Mouse (Mus musculus) cerebellum, adult 9-11 months (tissue): ENCODE results near the gene Hrh1.

Experiments
- DNase-seq: peaks from one replicate; pipeline ENCODE4 v3.0.0; 2022

Hrh1 gene

DNA sequence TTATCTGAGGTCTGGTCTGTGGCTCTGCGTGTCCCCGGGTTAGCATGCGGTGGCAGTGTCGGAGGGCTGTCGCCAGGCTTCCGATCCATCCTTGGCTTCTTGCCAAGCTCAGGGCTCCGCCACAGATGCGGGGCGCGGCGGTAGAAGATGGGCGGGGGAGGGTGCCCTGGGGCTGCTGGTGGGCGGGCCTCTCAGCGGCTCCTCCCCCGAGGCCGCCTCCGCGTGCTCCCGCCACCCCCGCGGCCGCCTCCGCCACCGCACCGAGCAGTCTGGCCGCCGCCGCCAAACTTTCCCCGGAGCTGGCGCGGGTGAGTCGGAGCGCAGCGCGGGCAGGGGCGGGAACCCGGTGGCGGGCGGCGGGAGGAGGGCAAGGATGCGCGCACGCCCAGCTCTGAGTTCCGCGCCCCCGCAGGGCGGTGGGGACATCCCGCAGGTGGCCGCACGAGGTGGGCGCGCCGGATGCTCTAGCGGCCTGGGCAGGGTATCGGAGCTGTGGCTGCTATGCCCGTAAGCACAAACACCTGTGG lies at the start of gene Hrh1:
Hrh1 (plus strand) TSS at position 246 of the 527 bp plus-strand sequence.
- peak; percentile 11 for DNase-seq

DNA sequence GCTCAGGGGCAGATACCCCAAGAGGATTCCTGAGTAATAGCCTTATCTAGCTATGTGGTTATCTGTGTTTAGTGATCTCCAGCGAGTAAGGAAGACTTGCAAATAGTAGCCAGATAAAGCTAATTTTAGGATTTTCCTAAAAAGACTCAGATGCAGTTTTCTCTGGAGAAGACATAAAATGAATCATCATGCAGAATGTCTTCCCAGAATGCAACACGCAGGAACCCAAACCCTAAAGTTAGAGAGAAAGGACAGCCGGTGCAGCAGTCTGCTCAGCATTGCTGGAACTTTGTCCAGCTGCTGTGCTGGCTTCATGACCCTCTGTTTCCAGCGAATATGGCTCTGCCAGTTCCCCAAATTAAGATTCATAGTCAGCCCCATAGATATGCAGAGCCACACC lies 43.1 kb upstream of the Hrh1 start:
- no peak for DNase-seq

DNA sequence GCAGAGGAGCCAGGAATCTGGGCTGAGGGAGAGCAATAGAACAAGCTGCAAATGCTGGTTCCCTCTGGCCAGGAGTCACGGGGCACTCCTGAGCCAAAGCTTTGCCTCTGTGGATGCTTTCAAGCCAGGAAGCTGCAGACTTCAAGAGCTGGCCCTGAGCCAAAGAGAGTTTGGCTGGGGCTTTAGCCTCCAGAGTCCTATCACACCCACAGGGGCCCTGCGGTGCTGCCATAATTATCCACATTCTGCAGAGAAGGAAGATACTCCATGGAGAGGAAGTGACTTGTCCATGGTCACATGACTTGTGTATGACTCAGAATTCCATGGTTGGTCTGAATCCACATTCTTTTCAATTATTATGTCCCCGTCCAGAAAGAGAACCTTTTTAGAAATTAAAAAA lies 39.6 kb upstream of the Hrh1 start:
- DNase-seq = no peak

DNA sequence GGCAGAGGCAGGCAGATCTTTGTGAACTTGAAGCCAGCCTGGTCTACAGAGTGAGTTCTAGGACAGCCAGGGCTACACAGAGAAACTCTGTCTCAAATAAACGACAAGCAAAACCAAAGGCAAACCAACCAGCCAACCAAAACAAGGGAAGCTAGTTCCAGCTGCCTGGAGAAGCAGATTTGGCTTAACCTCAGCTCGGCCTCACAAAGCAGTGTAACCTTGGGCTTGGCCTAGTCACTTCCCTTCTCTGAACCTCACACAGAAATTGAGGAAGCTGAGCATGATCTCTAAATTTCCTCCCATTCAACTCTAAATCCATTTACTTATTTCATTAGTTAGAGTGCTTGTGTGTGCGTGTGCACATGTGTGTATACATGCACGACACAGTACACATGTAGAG lies 35.4 kb upstream of the Hrh1 start:
- no peak for DNase-seq

DNA sequence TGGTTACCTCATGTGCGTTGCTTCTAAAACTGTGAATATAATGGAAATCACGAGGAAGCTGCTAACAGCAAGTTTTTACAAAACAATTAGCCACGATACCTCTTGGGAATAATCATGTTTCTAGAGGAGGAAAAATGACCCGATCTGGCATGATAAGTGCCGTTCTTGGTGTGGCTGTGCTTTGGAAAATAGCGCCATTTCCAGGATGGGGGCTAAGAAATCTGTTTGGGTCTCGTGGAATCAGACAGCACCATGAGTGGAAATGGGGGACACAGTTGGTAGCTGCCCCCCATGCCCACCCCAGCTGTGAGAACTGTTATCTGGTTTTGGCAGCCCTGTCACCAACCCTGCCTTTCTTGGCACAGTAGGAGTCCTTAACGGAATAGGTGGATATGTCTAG lies 34.0 kb upstream of the Hrh1 start:
- DNase-seq = no peak

DNA sequence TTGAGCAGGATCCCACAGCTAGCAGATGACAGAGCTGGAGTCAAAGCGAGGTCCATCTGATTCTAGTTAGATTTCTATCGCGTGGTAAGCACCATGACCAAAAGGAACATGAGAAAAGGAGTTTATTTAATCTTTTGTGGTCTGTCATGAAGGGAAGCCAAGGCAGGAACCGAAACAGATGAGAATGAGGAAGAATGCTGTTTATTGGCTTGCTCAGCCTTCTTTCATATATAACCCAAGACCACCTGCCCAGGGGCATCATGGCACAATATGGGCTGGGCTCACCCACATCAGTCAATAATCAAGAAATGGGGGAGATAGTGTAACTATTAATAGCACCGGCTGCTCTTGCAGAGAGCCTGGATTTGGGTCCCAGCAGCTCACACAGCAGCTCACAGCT lies 33.0 kb upstream of the Hrh1 start:
- DNase-seq = no peak

DNA sequence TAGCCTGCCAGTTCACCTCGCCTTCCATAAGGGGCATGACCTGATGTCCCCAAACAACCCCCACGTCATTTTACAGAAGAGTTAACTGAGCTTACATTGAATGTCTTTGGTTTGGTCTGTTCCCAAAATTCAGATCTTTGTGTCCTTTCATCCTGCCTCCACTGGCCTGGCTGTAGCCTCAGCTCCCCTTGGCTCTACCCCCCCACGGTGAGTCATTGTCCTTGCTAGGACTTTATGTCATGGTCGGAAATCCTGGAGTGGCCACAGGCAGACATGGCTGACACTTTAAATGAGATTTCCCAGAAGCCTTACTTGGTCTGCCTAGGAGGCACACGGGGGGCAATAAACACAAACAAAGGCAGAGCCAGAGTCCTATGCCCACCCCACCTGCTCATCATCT lies 31.5 kb upstream of the Hrh1 start:
- no peak for DNase-seq

DNA sequence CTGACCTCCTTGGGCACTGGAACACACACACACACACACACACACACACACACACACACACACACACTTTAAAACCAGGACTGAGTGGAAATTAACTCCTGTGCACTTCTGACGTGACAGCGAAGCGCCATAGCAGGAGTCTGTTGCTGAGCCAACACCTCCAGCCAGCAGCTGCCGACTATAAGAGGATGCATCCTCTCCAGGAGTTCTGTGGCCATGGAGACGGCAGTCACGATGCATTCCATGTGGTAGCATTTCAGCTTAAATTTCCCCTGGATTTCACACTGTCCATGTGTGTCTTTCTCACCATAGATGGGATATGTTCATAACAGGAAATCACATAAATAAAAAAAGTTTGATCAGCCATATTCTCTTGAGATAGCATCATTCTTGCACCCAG lies 30.1 kb upstream of the Hrh1 start:
- no peak for DNase-seq

DNA sequence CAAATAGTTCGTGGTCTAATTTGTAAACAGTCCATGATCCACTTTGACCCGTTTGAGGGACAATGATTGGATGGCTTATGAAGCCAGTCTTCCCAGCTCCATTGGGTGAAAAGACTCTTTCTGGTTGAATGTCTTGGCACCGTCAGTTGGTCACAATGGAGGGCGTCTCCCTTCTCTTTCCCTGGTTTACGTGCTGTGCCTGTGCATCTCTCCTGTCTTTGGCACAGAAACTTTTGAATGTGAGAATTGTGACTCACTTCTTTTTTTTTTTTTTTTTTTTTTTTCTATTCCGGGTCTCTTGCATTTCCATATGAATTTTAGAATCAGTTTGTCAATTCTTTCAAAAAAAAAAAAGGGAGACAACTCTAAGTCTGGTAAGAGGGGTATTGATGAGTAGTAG lies 29.5 kb upstream of the Hrh1 start:
- DNase-seq = no peak

DNA sequence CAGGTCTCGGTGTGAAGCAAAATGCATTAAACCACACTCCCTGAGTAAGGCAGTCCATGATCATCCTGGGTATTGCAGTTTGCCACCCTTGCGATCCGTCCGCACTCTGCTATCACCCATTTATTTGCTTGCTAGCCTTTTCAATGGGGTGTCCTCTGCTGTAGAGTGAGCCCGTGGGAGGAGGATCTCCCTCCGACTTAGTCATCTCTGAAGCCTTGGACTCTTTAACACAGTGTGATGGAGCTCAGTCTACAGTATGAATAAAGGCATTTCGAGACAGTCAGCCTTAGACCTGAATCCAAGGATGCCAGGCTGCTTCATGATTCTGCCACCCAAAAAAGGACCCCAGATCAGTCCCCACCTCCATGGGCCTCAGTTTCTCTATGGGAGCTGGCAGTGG lies 25.0 kb upstream of the Hrh1 start:
- DNase-seq = no peak

DNA sequence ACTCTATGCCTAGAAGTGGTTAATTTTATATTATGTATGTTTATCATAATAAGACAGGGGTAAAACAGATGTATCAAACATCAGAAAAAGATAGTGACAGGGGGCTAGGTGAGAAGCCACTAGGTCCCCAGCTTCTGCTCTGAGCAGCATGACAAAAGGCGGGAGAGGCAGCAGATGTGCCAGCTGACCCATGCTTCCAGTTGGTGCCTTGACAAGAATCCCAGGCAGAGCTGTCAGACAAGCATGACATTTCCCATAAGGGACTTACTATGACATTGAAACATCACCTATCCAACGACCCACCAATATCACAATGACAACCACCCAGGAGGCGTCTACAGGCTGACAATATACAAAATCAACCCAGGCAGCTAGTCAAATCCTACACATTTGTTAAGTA lies 16.9 kb upstream of the Hrh1 start:
- no peak for DNase-seq

DNA sequence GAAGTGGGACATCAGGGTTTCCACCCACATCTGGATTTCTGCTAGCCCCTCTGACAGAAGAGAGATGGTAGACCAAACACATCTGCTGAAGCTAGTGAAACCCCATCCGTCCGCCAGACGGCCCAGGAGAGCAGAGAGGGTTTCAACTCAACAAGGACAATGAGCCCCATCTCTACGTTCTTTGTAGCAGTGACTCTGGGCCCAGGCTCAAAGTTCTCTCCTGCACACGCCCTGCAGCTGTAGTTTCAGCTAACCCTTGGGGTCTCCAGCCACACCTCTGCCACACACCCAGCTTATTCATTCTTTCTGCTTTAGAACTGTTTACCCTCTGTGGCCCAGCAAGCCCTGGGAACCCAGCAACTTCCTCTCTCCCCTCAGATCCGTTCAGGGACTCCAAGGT lies 10.4 kb upstream of the Hrh1 start:
- DNase-seq = no peak

DNA sequence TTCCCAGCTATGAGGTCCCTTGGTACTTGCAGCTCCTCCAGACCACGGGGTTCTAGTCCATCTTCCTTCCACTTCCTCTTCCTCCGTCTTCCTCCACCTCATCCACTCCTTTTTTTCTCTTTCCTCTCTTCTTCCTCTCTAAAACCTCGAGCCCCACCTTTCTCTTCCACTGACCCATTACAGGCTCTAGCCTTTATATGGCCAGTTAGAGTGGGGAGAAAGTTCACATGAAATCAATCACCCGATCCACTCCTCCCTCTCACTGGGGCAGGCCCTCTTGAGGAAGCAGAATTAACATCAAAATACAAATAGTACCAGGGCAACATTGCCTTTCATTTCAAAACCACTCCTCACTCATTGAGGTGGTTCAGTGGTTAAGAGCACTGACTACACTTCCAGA lies 9.9 kb upstream of the Hrh1 start:
- DNase-seq = no peak

DNA sequence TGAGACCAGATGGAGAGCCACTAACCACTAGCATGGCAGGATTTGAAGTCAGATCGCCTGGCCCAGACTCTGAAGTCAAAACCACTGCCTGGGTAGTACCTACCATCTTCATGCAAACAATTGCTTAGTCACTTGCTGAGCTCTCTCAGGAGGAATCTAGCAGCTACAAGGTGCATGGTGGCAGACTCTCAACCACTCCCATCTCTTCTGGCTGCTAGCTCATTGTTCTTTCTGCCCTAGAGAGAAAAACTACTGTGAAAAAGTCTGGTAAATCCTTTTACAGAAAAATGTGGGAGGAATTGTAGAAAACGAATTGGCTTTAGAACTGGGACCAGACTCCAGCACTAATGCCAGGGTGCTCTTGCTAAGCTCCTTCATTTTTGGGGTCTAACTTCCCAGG lies 7.6 kb upstream of the Hrh1 start:
- DNase-seq = no peak

DNA sequence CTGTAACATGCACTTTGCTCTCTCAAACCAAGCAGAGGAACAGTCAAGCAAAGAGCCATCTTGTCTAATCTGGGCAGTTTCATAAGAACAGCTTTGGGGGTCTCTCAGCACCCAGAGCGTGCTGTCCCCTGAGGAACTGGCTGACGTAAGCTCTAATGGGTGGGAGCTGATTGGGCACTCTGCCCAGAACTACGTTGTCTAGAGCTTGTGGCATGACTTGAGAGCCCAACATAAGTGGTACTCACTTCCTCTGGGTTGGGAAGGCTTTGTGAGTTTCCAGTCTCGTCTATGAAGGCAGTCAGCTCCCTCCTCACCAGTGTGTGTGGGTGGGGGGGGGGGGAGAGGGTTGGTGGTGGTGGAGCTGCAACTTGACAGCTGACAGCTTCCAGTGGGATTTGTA lies 2.8 kb upstream of the Hrh1 start:
- no peak for DNase-seq

DNA sequence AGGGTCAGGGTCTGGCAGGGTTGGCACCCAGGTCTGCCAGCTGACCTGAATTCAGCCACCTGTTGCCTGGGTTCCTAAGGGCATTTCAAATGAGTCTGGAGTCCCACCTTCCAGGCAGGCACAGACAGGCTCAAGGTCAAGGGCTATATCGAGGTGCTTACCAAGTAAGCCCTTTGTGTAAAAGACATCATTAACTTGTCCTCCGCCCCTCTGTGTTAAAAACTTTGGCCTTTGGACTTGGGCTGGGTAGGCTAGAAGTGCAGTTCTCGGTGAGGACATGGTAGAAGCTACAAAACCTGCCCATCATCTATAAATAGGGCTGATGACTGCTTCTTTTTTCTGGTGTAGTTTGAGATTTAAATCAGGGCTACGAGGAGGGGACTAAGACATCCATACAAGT lies 1.1 kb upstream of the Hrh1 start:
- DNase-seq = no peak

DNA sequence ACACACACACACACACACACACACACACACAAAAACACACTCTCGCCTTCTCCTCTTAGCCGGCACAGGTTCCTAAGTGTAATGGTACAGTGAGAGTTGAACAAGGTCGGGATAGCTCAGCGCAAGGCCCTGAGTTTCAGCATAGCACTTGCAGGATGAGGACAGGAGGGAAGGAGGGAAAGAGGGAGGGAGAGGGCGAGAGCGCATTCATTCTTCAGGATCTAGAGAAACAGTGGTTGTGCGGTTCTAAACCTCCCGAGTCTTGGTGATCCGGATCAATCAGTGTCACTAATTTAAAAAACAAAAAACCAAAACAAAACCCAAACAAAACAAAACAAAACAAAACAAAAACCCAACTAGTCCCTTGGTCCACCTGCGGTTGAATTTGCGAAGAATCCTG lies 456 bp upstream of the Hrh1 start:
- no peak for DNase-seq

DNA sequence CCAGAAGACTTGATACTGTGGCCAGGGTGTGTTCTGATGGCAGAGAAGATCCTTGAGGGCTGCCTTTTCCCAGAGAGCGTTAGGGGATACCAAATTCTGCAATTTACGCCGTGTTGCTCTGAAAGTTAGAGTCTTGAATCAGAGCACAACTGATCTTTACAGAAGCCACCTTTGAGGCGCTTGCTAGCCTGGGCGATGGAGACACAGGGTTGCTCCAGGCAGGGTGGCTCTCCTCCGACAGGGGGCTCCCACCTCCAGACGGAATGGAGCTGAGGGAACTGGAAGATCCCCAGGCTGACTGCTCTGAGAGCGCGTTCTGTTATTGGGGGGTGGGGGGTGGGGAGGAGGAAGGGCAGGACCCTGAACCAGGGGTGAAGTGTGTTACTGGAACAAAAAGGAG lies 890 bp downstream of the Hrh1 start:
- no peak for DNase-seq

DNA sequence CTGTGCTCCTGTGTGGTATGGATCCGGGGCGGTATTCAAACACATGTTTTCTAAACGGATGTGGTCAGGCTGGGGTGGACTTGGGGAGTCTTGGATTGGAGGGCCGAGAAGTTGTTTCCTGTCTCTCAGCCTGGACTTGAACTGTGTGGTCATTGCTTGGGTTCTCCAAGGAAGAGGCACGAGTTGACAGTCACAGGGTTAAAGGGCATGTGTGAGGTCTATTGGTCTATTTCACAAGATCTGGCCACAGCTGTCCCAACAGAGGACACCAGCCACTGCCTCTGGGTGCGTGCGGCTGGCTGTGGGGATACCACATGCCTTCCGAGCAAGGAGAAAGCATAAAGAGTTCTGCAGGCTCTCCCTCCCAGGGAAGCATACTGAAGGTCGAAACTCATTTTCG lies 2.7 kb downstream of the Hrh1 start:
- no peak for DNase-seq

DNA sequence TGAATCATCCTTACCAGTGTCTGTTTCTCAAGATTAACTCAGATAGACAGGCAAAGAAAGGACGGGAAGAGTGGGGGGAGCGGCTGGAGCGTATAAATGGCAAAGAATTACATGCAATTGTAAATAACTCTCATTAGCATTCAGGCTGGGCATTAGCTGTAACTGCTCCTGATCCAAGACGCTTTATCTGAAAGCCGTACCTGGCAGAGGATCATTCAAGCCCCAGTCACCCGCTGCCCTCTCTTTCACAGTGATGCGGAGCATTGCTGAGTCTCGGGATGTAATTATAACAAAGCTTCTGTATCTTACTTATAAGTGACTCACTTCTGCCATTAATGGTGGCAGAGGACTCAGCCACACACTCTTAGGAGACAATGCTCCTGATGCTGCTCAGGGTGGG lies 3.1 kb downstream of the Hrh1 start:
- no peak for DNase-seq

DNA sequence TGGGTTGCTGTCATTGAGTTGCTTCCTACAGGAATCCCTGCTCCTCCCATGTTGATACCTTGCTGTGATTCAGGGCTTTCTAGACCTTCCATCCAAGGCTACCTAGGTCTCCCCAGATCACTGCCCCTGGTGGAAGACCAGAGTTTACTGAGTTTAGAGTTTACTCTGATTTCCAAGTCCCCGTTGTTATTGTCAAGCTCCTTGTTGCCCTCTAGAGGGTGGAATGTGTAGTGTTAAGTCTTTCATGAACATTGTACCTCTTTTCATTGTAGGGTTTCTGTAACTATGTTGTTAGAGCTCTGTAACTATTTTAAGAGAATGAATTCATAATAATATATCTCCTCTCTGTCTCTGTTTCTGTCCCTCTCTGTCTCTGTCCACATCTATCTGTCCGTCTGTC lies 4.4 kb downstream of the Hrh1 start:
- no peak for DNase-seq

DNA sequence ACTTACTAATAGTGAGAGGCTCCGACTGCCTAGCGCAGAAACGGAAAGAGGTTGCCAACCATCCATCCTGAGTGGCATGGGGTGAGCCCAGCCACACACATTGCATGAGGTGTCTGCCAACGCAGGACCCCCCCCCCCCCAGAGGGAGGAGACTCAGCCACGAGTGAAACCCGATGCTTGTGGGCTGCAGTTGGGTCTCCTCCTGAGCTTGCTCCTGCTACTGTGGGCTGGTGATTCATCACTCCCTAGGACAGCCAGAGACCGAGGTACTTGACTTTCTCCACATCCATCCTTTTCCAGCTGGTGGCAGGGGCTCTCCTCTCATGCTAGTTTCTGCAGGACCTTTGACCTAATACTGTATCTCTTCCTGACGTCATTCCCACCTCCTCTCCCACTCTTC lies 5.9 kb downstream of the Hrh1 start:
- no peak for DNase-seq

DNA sequence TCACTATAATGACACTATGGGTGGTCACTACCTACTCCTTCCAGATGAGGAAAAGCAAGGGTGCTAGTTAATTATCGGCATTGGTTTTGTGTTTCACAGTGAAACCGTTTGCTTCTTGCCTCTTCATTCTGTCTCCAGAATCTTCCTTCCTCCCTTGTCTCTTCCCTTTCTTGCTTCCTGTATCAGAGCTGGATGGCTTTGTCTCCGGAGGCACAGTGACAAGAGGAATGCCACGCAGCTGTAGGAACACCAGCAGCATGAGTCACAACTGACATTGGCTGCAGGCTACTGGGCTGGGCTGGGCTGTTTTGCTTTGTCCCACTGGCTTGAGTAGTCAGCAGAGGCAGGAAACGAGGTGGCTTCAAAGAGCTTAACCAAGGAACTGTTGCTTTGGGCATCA lies 6.4 kb downstream of the Hrh1 start:
- no peak for DNase-seq

DNA sequence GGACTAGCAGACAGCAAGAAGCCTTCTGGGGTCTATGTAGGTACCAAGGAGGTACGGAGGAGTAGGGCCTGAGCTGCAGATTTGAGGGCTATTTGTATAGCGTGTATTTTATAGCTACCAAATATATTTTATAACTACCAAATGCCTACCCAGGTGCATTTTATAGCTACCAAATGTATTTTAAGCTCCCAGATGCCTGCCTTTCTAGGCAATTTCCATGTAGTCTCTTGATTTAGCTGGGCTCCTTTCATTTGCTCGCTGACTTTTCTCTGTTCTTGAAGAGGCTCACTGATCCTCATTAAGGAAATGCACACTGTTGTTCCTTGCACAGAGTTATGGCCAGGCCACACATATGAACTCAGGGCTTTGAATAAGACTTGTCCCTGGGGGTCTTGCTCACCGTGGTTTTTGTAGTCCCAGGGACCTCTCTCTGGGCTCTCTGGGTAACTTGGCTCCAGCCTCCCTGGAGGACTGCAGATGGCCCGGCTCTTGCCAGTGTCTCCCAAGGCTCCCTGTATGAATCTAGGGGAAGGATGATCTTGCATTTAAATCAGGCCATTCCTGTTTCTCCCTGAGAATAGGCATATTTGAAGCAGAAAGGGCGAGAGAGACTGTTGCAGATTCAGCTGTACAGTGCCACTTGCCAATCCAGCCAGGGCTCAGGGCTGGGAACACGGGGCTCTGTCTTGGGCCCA lies 7.2 kb downstream of the Hrh1 start:
- peak; percentile 23 for DNase-seq

DNA sequence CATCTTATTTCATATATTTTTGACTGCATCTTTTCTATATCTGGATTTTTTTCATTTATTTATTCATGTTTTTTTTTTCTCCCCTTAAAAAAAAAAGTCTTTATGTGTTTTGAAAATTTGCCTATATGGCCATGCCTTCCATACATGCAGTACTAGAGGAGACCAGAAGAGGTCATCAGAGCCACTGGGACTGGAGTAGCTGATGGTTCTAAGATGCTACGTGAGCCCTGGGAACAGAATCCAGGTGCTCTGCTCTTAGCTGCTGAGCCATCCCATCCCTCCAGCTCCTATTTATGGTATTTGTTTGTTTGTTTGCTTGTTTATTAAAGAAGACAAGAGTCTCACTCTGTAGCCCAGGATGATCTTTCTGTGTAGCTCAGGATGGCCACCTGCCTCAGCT lies 8.9 kb downstream of the Hrh1 start:
- DNase-seq = no peak

DNA sequence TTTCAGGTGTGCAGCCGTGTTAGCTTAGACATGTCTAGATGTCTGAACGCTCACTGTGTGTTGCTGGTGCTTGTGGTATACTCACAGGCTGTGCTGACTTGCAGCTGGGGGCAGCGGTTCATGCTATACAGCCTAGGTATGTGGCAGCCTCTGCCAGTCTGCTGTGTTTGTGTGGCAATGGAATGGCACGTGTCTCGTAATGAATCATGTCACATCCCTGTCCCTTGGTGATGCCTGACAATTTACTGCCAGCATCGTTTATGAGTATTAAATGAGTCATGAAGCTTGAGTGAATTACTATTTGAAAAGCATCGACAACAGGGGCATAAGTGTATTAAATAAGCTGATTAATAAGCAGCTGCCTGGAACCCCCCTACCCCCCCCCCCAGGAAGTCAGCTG lies 9.3 kb downstream of the Hrh1 start:
- DNase-seq = no peak
